Mouse (Mus musculus) right cerebral cortex, postnatal 25 days (tissue): ENCODE results near the gene Apol11a.
"Not testable (repeated sequence)": the region's sequence is repeated elsewhere in the genome, so short reads cannot be mapped to it uniquely, and the experiment has no call there.

ENCODE experiments used
- DNase-seq: peaks from one replicate; pipeline ENCODE4 v3.0.0; 2022

The Apol11a gene

GRCm38 (mm10) chr15:77507966-77508365 is at the start of gene Apol11a:
TSS of gene Apol11a (plus strand) at chr15:77508271.
- not testable (repeated sequence) for DNase-seq

- not testable (repeated sequence) for DNase-seq
These were observed 33.2 kb upstream of the Apol11a start for GRCm38 (mm10) chr15:77474699-77475390.

- not testable (repeated sequence) for DNase-seq
These were observed 31.4 kb upstream of the Apol11a start, which contains the start of gene Apol10a for GRCm38 (mm10) chr15:77476693-77477092. TSS of gene Apol10a (plus strand) at chr15:77477047.

- no peak for DNase-seq
These were observed 25.8 kb upstream of the Apol11a start for GRCm38 (mm10) chr15:77482140-77482794.

GRCm38 (mm10) chr15:77493181-77493580 is 14.9 kb upstream of the Apol11a start:
- not testable (repeated sequence) for DNase-seq

GRCm38 (mm10) chr15:77494694-77495093 is 13.4 kb upstream of the Apol11a start:
- not testable (repeated sequence) for DNase-seq

- not testable (repeated sequence) for DNase-seq
These were observed 12.5 kb downstream of the Apol11a start for GRCm38 (mm10) chr15:77520596-77520995.

GRCm38 (mm10) chr15:77523186-77523843 is 15.2 kb downstream of the Apol11a start:
- peak; percentile 25 for DNase-seq

GRCm38 (mm10) chr15:77533216-77533615 is 25.1 kb downstream of the Apol11a start, which contains the start of gene Apol7c:
TSS of gene Apol7c (minus strand) at chr15:77533316.
- no peak for DNase-seq

- DNase-seq = not testable (repeated sequence)
These were observed 31.1 kb downstream of the Apol11a start for GRCm38 (mm10) chr15:77539221-77539620.

GRCm38 (mm10) chr15:77561792-77562191 is 53.7 kb downstream of the Apol11a start, which contains the start of gene 1700025B11Rik:
TSS of gene 1700025B11Rik (minus strand) at chr15:77561892.
- DNase-seq = no peak

GRCm38 (mm10) chr15:77563219-77563618 is 55.1 kb downstream of the Apol11a start:
- DNase-seq = no peak
